Mouse (Mus musculus): ENCODE data around the gene Erp27. TPM values are rescaled to one million over a fixed set of nuclear protein-coding genes. Genes with fewer than 3 reads are reported as not detected.

The Erp27 gene
- polyA plus RNA-seq, 1 experiment, result 1.9 TPM

DNA sequence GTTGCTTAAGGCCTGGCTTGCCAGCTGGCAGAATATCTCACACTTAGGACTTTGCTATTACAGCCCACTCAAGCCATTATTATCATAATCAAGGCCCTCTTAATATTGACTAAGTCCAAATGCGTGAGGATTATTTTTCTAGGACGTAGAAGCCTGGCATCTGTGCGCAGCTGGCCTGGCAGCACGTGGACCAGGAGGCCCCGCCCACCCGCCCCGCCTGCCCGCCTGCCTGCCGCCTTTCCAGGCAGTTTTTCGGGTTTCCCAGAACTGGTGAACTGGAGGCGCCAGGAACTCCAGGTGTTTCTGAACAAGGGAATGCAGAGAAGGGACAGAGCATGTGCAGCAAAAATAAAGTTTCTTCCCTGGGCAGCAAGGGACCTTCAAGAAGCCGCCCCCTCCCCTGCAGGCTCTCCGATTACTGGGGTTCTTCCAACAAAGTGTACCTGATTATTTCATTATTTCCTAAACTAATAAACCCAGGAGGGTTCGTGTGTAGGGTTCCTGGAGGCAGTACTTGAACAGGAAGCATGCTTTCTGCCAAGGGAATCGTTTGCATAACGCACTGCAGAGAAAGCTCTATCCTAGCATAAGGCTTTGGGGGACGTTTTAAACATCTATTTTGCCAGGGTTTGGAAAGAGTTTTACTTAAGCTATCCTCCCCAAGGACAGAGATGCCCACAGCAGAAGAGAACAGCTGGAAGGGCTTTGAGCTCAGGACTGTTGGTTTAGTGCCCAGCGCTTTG lies 8.4 kb downstream of the Erp27 start:
- Histone ChIP-seq H3K4me3 (ENCODE audit: insufficient read depth, low read length) (no peak overlapping the region), H3K27ac (ENCODE audit: insufficient read depth, low read length) (peak overlapping the region; percentile 14; the same call in 1 of the 2 replicates), H3K4me1 (ENCODE audit: control insufficient read depth, insufficient read depth, low read length) (peaks cover 9% of the 10 kb centered on the region)
- TF ChIP-seq POLR2A (IDR thresholded peaks at IDR 0.05; ENCODE audit: low read depth, low read length), result no peak
- TF ChIP-seq CTCF (IDR thresholded peaks at IDR 0.05; ENCODE audit: borderline replicate concordance, insufficient read depth, low read length), result no peak

DNA sequence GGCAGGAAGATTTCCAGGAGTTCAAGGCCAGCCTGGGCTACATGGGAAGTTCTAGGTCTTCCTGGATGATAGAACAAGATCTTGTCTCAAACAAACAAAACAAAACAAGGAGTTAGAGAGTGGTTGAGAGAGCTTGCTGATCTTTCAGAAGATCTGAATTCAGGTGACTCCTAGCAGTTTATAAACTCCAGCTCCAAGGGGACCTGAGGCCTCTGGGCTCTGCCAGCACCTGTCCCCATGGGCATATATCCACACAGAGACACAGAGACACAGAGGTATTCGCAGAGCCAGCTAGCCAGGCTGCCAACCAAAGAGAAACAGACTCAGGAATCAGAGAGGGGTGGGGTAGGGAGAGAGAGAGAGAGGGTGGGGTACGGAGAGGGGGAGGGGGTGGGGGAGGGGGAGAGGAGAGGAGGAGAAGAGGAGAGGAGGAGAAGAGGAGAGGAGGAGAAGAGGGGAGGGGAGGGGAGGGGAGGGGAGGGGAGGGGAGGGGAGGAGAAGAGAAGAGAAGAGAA lies 9.2 kb downstream of the Erp27 start:
- Histone ChIP-seq H3K4me3 (ENCODE audit: insufficient read depth, low read length) (no peak overlapping the region), H3K4me1 (ENCODE audit: control insufficient read depth, insufficient read depth, low read length) (peaks cover 9% of the 10 kb centered on the region), H3K27ac (ENCODE audit: insufficient read depth, low read length) (no peak overlapping the region)
- TF ChIP-seq POLR2A (IDR thresholded peaks at IDR 0.05; ENCODE audit: low read depth, low read length) (no peak), CTCF (IDR thresholded peaks at IDR 0.05; ENCODE audit: borderline replicate concordance, insufficient read depth, low read length) (no peak)

DNA sequence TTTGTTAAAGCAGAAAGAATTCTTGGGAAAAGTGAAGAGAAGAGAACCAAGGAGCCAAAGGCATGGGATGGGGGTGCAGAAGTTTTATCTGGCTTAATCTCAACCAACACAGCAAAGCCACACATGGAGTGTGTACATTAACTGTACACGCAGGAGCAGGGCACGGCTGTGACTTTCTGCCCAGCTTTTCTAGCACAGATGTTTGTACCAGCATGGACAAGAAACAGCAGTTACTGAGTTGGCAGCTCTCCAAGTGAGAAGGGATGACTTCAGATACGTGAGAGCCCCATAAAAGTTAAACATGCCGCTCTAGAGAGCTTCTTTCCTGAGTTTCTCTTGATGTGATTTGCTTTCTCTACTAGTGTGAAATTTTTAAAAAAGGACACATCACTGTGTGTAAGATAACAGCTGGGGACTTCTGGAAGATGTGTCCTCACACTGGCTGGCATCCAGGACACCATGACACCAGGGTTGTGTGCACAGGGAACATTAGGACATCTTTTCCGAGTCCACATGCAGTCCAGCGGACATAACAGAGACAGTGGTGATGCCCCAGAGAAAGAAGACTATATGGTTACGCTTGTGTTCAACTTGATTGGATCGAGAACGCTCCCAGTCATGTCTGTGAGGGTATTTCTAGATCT lies 11.6 kb downstream of the Erp27 start:
- Histone ChIP-seq H3K27ac (ENCODE audit: insufficient read depth, low read length) (no peak overlapping the region), H3K4me3 (ENCODE audit: insufficient read depth, low read length) (no peak overlapping the region), H3K4me1 (ENCODE audit: control insufficient read depth, insufficient read depth, low read length) (peaks cover 9% of the 10 kb centered on the region)
- TF ChIP-seq CTCF (IDR thresholded peaks at IDR 0.05; ENCODE audit: borderline replicate concordance, insufficient read depth, low read length) (no peak), POLR2A (IDR thresholded peaks at IDR 0.05; ENCODE audit: low read depth, low read length) (no peak)

DNA sequence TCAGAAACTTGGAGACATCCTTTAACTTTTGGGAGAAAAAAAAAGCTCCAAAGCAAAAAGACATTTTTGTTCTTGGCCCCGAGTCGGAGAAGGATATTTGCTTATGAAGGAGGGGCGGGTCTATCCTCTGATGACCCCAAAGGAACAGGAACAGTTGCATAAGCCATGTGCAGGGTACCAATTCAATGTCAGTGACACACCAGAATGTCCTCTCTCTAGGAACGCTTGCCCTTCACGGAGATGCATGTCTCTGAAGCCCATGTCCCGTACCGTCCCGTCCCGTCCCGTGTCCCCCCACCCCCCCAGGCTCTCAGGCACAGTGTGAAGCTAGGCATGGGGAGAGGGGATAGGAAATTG lies 15.1 kb downstream of the Erp27 start:
- Histone ChIP-seq H3K27ac (ENCODE audit: insufficient read depth, low read length) (no peak overlapping the region), H3K4me1 (ENCODE audit: control insufficient read depth, insufficient read depth, low read length) (peaks cover 5% of the 10 kb centered on the region; the same call in 1 of the 2 replicates), H3K4me3 (ENCODE audit: insufficient read depth, low read length) (no peak overlapping the region)
- no peak for TF ChIP-seq POLR2A (IDR thresholded peaks at IDR 0.05; ENCODE audit: low read depth, low read length)
- no peak for TF ChIP-seq CTCF (IDR thresholded peaks at IDR 0.05; ENCODE audit: borderline replicate concordance, insufficient read depth, low read length)

DNA sequence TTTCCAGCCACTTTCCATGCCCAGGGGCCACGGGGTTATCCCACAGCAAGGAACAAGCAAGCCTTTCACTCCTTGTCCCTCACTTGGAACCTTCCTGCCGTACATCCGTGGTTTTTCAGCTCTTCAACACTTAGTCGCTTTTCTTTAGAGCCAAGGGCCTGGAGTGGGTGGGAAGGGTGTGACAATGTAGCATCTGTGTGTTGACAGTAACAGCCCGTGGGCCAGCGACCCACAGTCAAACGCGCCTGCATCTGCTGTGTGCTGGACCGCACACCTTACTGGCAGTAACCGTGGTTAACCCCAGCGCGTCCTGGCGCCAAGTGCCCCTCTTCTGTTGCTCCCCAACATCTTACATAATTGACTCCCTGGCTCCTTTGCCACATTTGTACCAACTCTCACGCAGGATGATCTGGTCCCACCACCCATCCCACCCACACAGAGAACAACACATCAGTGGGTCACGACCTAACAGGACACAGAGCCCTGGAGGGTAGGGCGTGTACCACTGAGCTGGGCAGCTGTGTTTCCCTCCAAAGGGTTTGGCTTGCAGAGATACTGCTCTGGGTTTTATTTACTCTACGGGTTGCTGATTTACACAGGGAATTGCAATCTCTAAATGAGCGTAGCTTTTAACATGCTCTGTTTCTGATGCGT lies 15.6 kb downstream of the Erp27 start:
- Histone ChIP-seq H3K4me3 (ENCODE audit: insufficient read depth, low read length) (no peak overlapping the region), H3K4me1 (ENCODE audit: control insufficient read depth, insufficient read depth, low read length) (peaks cover 5% of the 10 kb centered on the region; the same call in 1 of the 2 replicates), H3K27ac (ENCODE audit: insufficient read depth, low read length) (no peak overlapping the region)
- no peak for TF ChIP-seq POLR2A (IDR thresholded peaks at IDR 0.05; ENCODE audit: low read depth, low read length)
- no peak for TF ChIP-seq CTCF (IDR thresholded peaks at IDR 0.05; ENCODE audit: borderline replicate concordance, insufficient read depth, low read length)

DNA sequence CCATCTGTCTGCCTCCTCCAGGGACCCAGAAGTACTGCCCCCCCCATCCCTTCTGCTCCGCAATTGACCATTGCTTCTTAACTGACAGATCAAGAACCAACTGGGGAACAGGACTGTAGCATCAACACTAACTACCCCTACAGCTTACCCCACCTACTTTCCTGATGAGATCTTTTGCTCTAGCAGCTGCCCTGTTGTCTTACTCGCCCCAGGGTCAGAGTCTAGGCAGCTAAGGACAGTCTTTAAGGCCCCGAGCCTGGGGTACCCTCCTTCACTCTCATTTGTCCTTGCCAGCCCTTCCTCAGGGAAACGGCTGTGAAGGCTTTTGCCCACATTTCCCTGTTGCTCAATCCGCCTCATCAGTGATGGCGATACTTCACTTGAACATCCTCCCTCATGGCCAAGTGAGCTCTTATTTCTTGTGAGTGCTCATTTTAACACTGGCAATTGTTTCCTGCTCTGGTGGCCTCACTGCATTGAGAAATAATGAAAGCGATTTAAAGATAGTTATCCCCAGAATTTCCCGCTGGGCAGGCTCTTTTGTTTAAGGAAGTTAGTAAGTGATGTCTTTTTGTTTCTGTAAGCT lies 18.0 kb downstream of the Erp27 start:
- no peak overlapping the region for H3K27ac ChIP-seq (ENCODE audit: insufficient read depth, low read length)

DNA sequence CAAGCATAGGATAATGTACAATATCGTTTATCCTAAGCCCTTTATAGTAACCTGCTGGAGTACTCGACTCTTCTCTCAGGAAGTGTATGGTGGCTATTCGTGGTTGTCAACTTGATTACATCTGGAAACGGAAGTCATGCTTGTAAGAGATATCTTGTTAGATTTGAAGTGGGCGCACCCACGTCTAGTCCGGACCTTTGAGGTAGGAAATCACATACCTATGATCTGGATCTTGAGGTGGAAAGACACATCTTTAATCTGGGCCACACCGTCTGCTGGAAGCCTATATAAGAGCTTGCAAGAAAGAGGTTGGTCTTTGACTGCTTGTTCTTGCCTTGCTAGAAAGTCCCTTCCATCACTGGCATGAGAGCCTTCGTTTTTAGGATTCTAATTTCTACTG lies 19.5 kb downstream of the Erp27 start:
- no peak for TF ChIP-seq CTCF (IDR thresholded peaks at IDR 0.05; ENCODE audit: borderline replicate concordance, insufficient read depth, low read length)
- TF ChIP-seq POLR2A (IDR thresholded peaks at IDR 0.05; ENCODE audit: low read depth, low read length), result no peak
- Histone ChIP-seq H3K27ac (ENCODE audit: insufficient read depth, low read length) (no peak overlapping the region), H3K4me1 (ENCODE audit: control insufficient read depth, insufficient read depth, low read length) (peaks cover 13% of the 10 kb centered on the region), H3K4me3 (ENCODE audit: insufficient read depth, low read length) (no peak overlapping the region)

More for the DNA sequence above, 18.0 kb downstream of the Erp27 start:
- TF ChIP-seq POLR2A (IDR thresholded peaks at IDR 0.05; ENCODE audit: low read depth, low read length), result no peak
- no peak for TF ChIP-seq CTCF (IDR thresholded peaks at IDR 0.05; ENCODE audit: borderline replicate concordance, insufficient read depth, low read length)
- Histone ChIP-seq H3K4me3 (ENCODE audit: insufficient read depth, low read length) (no peak overlapping the region), H3K4me1 (ENCODE audit: control insufficient read depth, insufficient read depth, low read length) (peaks cover 9% of the 10 kb centered on the region)

DNA sequence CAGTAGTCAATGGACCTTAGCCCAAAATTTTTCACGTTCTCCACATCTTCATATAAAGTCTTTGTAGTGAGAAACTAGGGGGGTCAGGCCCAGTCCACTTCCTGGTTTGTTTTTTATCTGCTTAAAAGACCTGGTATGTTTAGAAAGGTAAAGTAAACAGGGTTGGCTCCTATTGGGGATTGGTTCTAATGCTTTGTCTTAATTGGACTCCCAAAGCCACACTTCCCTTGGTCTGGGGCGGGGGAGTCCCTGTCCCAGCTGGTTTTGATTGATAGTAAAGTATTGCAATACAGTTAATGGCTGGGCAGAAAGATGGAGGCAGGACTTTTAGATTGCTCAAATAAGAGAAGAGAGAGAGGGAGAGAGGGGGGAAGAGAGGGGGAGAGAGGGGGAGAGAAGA lies 21.0 kb downstream of the Erp27 start:
- no peak for TF ChIP-seq CTCF (IDR thresholded peaks at IDR 0.05; ENCODE audit: borderline replicate concordance, insufficient read depth, low read length)
- no peak for TF ChIP-seq POLR2A (IDR thresholded peaks at IDR 0.05; ENCODE audit: low read depth, low read length)
- H3K4me3 ChIP-seq (ENCODE audit: insufficient read depth, low read length), result no peak overlapping the region
- H3K27ac ChIP-seq (ENCODE audit: insufficient read depth, low read length), result peak overlapping the region; percentile 99
- H3K4me1 ChIP-seq (ENCODE audit: control insufficient read depth, insufficient read depth, low read length), result peaks cover 18% of the 10 kb centered on the region

DNA sequence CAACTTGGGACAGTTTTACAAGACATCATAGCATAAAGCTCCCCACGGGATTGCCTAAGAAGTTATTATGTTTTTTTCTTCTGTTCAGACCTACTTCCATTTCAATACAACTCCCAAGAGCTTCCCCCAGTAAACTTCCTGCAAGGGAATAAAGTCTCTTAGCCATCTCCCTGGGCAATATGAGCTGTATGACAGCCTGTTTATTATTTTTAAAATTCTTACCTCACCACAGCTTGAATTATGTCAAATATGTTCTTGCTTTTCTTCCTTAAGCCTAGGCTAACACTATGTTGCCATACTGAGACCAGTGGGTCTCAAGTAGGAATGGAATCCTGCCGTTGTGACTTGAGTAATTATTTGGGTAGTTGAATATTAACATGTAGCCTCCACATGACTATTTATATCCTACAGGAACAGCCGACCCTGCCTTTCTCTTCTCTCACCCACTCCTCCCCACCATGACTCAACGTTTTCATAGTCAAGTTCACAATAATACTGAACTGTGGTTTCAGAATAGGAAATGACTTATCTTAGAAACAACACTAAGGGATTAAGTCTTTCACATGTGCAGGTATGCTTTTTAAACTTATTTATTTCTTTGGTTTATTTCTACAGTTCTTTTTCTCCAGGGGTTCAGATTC lies 21.5 kb downstream of the Erp27 start:
- peak overlapping the region; percentile 99 for H3K27ac ChIP-seq (ENCODE audit: insufficient read depth, low read length)

More for the DNA sequence above, 21.5 kb downstream of the Erp27 start:
- no peak overlapping the region for H3K4me3 ChIP-seq (ENCODE audit: insufficient read depth, low read length)
- no peak for TF ChIP-seq CTCF (IDR thresholded peaks at IDR 0.05; ENCODE audit: borderline replicate concordance, insufficient read depth, low read length)
- TF ChIP-seq POLR2A (IDR thresholded peaks at IDR 0.05; ENCODE audit: low read depth, low read length), result 0 out of 2 replicates have a peak, but pooled peaks have one; percentile 20
- peaks cover 18% of the 10 kb centered on the region for H3K4me1 ChIP-seq (ENCODE audit: control insufficient read depth, insufficient read depth, low read length)

Data from embryonic fibroblast, embryonic 13.5 days (primary cell).